Mouse (Mus musculus) CH12F3 (cell line): Measurements from ENCODE around the gene R3hdm4.

Source experiments
- in situ Hi-C: fragments of 300-500 bp; cut with MboI; formaldehyde crosslinking; loops from 2 replicates; pipeline ENCODE4 v1.14.3; 2020; ENCODE audit warnings: low sequenced_read_pairs

Gene R3hdm4

DNA sequence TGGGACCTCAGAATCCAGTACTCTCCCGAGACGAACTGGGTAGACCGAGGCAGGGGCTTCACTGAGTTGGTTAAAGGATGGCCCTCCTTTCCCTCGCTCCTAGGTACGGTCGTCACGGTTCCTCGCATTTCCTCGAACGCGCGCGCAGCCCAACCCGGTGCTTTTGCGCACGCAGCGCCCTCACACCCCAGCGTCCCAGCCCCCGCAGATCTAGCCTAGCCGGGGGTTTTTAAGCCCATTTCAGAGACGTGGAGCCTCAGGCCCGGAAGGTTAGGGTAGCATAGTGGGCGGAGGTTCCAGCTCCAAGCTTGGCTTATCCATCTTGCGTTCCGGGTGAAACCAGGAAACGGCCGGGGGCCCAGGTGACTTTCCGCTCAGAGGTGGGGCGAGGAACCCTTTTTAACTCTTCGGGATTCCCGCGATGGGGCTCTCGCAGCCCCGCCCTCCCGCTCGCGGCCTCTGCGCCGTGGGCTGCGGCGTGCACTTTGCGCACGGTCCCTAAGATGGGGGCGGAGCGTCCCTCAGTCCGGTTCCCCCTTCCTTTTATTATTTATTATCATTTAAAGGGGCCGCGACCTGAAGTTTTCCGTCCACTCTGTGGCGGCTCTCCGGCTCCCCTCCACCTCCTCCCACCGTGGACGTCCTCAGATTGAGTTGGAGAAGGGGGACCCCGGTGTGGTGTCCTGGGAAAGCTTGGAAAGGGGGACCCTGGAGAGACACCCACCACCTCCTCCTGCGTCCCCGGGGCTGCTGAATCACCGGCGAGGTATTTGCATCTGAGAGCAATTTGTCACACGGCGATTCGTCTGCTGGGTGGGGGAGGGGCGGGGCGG lies 5.7 kb upstream of the R3hdm4 start, which contains the start of gene Arid3a:
Gene Arid3a, plus strand, starts transcription at position 553 of the 833 bp plus-strand sequence.
- in situ Hi-C loops, result no loop called here

DNA sequence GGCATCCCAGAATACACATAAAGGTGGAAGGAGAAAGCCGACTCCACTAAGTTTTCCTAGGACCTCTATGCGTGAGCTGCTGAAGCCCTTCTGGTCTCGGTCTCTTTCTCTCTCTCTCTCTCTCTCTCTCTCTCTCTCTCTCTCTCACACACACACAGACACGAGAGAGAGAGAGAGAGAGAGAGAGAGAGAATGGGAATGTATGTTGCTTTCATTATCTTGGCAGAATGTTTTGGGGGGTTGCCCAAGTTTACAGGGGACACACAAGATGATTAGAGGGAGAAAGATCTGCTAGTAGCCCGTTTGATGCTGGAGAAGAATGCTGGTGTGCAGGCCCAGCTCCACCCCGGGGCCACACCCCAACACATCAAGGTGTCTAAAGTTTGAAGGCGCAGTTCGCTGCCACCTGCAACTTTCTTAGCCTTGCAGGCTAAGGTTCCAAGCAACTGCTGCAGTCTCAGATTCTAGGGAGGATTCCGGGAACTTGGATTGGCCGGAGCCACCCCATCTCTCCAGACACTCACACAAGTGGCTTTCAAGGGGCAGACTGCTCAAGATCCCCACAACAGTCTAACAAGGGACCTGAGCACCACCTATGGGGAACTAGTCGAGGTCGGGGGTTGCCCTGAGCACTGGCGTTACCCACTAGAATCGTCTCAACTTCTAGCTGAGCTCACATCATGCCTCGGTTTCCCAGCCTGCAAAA lies 4.9 kb upstream of the R3hdm4 start:
- in situ Hi-C loops, result no loop called here

DNA sequence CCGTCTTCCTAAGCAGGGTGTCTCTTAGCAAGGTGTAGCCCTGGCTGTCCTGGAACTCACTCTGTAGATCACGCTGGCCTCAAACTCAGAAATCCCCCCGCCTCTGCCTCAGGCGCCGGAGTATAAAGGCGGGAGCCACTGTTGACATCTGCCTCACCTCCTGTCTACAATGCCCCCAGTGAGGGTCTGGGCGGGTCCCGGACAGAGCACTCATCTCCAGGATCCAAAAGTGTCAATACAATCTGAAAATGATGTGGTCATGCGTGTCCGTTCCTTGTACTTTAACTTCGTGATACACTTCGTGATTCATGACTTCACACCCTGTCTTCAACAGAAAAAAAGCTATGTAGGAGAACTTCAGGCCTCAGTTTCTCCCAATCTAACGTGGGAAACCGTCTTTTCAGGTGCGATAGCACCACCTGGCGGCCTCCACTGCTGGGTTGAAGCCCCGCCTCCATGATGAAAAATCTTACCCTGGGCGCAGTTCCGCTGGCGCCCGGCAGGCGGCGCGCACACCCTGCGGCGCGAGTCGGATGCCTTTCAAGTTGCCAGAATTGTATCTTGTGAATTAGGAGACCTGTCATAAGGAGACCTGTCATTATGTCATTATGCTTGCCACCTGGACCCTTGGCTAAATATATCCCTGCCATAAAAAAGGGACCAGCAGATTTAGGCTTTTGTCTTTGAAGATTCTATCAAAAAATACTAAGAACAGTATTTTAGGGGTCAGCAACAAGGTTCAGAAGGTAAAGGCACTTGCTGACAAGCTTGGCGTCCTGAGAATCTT lies 4.2 kb upstream of the R3hdm4 start:
- in situ Hi-C loops, result loop anchor here (5.0 kb wide), 1 partner anchor 32 kb away; no protein-coding TSS in a partner anchor

DNA sequence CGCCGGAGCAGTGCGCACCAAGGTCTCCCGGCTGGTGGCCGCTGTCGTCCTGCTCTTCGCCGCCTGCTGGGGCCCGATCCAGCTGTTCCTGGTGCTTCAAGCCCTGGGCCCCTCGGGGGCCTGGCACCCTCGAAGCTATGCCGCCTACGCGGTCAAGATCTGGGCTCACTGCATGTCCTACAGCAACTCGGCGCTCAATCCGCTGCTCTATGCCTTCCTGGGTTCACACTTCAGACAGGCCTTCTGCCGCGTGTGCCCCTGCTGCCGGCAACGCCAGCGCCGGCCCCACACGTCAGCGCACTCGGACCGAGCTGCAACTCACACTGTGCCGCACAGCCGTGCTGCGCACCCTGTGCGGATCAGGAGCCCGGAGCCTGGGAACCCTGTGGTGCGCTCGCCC lies 564 bp upstream of the R3hdm4 start:
- in situ Hi-C loops, result loop anchor here (5.0 kb wide), 1 partner anchor 36 kb away; no protein-coding TSS in a partner anchor

DNA sequence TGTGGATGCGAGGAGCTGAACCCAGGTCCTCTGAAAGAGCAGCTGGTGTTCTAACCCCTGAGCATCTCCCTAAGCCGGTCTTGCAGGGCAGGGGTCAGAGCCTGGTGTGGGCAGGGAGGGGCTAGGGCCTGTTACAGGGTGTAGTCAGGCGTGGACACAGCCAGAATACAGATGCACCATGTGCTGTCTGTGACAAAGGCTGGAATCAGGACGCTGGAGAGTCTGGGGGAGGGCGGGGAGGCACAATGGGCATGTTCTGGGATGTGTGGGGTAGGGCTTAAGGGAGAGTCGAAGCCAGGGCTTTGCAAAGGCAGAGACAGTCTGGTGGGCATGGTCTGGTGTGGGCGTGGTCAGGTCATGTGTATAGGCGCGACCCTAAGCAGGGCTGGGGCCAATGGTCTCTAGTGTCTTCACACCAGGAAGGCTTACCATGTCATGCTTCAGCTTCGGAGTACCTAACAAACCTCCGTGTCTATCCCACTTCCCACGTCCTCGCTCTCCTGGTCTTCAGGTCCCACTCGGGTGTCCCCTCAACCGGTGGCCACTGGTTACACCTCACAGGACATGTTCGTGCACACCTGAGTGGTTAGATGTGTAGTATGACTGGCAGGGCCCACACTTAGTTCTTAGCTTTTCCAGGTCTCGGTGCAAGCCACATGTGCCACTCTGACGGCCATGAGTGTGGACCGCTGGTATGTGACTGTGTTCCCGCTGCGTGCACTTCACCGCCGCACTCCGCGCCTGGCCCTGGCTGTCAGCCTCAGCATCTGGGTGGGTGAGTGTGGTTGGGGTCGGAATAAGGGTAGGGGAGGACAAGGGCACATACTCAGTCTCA lies 735 bp downstream of the R3hdm4 start:
- in situ Hi-C loops, result loop anchor here (5.0 kb wide), 1 partner anchor 37 kb away; no protein-coding TSS in a partner anchor

DNA sequence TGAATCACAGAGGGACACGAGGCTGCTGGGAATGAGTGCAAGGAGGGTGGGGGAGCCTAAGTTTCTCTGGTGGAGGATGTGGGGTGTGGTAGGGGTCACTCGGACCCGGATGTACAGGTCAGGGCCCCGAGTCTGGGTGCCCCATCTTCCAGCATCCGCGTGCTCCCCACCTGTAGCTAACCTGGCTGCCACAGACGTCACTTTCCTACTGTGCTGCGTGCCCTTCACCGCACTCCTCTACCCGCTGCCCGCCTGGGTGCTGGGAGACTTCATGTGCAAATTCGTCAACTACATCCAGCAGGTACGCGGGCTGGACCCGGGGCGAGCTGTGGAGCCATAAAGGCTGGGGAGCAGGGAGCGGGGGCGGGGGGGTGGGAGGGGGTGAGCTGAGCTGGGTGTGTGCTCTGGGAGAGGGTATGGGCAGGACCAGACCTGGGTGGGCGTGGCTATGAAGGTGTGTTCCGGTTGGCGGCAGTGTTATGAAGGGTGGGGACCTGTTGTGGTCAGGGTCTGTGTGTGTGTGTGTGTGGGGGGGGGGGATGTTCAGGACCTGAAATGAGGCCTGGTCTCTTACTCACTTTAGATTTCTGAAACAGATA lies 1.7 kb downstream of the R3hdm4 start:
- in situ Hi-C loops, result no loop called here

DNA sequence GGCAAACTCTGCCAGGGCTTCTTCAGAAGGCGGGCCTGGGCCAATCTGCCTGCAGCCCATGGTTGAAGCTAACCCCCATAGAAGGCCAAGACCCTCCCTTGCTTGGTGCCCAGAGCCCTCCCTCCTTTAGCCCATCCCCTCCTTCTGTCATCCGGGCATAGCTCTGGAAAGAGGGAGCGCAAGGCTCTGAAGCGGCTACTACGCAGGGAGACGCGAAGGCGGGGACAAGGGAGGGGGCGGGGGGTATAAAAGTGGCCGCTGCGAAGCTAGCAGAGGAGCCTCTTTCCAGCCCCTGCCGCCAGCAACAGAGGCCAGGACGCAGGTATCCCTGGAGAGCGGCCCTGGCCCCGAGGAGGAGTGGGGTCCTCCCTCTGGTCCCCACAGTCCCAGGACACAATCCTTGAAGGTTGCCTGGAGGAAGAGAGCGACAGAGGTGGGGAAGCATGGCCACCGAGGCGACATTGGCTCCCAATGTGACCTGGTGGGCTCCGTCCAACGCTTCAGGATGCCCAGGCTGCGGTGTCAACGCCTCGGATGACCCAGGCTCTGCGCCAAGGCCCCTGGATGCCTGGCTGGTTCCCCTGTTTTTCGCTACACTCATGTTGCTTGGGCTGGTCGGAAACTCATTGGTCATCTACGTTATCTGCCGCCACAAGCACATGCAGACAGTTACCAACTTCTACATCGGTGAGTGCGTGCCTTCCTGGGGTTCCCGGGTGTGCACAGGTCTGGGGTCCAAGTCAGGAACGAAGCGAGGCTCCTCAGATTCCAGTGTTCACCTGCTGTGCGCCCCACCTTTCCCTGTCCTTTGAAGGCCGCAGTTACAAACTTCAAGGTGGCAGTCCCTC lies 2.6 kb downstream of the R3hdm4 start:
- in situ Hi-C loops, result no loop called here

DNA sequence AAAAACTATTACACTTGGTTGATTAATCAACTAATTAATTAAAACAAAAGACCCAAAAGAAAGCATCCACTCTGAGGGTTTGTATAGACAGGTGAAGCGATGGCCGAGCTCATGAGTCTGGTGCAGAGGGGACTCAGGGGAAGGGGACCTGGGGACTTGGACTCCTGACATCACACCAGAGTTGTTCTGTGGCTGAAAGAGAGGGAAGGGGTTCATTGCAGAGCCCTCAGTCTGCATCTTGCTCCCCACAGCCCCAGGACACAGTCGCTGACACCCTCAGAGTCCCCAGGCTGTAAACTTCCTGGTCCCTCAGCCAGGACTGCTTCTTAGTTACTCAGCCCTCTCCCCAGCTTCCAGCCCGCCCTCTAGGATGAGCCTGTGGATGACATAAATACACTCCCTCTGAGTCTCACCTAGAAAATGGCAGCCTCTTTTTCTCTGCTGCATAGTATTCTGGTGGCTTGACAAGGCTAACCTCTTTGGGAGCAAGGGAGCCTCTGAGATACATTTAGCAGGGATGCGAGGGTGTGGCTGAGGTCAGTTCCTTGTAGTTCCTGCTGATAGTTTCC lies 3.4 kb downstream of the R3hdm4 start:
- in situ Hi-C loops, result no loop called here

DNA sequence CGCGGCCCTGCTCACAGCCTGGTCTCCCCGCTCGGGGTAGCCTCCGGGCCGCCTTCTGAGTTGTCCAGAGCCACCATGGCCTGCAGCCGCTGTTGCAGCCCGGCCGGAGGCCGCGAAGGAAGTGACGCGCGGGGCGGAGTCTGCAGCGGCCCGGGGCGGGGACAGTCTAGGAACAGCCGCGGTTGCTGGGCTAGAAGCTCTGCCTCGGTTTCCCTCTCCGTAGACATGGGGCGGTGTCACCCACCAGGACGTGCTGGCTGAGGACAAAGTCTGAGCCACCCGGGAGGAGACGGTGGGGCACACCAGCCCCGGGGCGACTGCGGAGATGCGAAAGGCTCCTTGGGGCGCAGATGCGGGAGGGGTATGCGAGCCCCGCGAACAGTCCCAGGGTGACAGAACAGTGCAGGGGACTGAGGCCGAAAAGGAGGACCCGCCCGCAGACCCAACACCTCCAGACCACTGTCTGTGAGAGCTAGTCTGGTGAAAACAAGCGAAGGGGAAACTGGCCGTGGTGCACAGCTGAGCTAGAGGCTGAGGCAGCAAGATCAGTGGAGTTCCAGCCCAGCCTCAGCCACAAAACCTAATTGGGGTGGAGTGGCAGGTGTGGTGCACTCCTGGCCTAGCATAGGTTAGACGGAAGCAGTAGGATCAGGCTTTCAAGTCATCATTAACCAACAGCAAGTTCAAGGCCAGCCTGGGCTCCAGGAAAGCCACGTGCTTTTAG lies 4.0 kb downstream of the R3hdm4 start, which contains the start of gene Kiss1r:
Gene Kiss1r, plus strand, starts transcription at position 164 of the 724 bp plus-strand sequence.
- in situ Hi-C loops, result no loop called here

DNA sequence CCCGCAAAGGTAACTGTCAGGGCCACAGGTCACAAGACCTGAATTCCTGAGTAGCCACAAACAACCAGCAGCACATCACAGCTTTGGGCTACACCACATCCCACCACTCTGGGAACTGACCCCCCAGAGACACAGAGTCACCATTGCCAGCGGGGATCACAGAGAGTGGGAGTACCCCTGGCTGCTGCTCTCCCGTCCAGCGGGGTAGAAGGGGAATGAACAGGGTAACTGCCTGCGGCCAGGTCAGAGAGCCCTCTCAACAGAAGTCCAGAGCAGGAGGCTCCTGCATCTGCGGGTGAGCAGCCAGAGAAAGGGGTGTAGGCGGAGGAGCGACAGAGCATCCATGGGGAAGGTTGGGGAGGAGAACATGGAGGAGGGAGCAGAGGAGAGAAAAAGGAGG lies 4.9 kb downstream of the R3hdm4 start:
- in situ Hi-C loops, result no loop called here

DNA sequence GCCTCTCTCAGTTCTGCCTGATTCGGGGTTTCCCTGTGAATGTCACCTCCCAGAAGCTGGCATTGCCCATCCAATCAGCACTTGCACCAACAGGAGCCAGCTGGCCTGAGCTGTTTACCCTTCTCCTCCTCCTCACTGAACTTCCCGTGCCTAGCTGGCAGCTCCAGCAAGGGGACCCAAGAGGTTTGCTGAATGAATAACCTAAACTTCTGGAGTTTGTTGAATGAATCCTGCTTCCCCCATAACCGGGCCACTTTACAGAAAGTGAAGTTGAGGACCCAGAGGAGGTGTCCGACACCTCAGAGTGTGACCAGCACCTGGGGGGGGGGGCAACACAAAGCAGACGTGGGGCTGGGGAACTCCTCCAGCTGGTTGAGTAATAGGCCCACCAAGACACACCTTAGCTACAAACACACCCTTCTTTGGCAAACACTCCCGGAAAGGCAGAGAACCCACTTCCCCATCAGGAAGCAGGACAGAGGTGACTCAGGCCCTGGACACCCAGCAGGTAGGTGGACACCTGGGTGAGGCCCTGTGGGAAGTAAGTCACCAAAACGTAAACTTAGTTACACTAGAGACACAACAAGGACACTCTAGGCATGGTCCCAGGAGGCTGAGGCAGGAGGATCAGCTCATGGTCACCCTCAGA lies 5.9 kb downstream of the R3hdm4 start:
- in situ Hi-C loops, result no loop called here

DNA sequence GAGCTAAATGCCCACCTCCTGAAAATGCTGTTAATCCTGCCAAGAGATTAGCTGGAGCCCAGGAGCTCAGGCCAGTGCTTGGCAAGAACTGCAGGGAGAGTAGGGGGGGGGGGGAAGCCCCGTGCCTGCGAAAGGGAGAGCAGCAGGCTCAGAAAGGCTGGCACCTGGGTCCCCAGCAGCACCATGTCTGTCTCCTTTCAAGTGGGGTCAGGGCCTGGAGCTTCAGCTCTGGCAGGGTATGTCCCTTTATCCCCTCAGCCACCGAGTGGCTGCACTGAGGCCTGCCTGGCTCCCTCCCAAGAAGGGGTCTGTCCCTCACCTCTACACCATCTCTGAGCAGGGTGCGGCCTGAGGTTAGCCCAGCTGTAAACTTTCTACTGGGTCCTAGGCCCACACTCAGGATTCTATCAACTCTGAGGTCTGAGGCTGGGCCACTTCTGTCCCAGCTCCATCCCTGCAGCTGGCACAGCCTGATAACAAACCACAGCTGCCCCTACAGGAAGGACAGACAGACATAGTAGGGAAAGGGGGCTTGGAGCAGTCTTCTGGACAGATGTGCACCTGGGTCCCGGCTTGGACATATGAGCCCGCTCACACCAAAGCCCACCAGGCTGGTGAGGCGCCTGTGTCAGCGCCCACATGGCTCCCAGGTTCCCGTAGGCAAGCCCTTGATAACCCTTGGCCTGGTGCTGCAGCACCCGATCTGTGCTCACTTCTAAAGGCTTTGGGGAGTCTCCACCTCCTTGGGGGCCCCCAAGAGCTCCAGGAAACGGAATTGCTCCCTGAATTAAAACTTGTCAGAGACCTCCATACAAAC lies 6.7 kb downstream of the R3hdm4 start:
- in situ Hi-C loops, result no loop called here

DNA sequence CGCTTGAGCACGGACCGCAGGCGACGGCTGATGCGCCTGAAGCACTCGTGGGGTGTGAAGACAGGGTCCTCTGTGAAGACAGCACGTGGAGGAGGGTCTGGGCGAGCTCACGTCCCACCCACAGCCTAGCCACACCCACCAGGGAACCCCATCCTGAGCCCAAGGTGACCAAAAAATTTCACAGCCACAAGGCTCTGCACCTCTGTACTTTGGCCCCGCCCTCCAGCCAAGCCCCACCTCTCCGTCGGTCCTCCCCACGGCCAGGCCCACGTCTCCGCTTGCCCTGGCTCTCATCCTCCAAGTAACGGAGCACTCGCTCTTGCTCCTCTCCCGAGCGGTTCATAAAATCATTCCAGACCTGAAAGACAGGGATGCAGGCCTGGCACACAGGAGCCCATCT lies 8.6 kb downstream of the R3hdm4 start:
- in situ Hi-C loops, result no loop called here

DNA sequence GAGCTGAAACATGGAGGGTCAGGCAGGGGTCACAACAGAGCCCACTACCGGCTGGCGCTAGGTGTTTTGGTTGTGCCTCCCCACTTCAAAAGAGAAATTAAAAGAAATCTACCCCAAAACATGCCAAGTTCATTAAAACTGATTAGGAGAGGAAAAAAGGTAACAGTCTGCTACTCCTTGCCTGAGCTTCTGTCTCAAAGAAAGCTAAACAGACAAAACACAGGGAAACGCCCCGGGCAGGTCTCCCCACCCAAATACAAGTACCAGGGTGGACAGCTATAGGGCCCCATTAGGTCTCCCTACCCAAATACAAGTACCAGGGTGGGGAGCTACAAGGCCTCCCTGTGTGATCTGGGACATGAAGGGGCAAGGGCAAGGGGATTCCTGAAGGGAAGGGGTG lies 10.5 kb downstream of the R3hdm4 start, which contains the start of gene Gm26602:
Gene Gm26602, plus strand, starts transcription at position 301 of the 400 bp plus-strand sequence.
- in situ Hi-C loops, result no loop called here

DNA sequence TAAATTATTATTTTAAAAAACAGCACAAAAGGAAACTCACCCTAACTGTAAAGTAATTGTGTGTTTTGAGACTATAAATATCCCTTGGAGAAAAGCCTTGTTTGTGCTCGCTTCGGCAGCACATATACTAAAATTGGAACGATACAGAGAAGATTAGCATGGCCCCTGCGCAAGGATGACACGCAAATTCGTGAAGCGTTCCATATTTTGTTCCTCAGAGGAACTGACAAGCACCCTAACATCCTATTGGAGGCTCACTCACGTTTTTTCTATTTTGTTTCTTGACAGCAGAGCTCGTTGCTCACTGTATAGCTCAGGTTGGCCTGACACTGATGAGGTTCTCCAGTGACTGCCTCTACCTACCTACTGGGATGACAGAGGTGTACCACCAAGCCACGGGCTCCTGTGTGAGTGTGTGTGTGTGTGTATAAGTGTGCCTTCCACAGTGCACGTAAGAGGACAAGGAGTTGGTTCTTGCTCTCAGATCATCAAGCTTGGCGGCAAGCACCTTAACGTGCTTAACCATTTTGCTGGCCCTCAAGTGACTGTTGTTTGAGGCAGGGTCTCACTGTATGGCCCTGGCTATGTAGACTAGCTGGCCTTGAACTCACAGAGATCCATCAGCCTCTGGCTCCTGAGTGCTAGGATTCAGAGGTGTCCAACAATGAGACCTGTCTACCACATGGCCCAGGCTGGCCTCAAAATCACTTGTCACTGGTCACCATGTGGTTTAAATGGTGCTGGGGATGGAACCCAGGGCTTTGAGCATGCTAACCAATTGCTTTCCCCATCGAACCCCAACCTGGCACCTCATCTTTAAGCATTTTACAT lies 11.7 kb downstream of the R3hdm4 start:
- in situ Hi-C loops, result no loop called here
